Mouse (Mus musculus) heart, adult 2 months (tissue): Measurements from ENCODE around the gene Runx2.
A peak's percentile ranks its signal among the peaks of the same experiment; 100 is the strongest.

ENCODE experiments used
- CTCF ChIP-seq: fragments of 200-600 bp; IDR thresholded peaks from 2 replicates; pipeline ENCODE4 v1.8.1; 2022; ENCODE audit warnings: antibody characterized with exemption, mild to moderate bottlenecking, moderate library complexity
- POLR2A ChIP-seq: fragments of 200-500 bp; IDR thresholded peaks from 2 replicates; pipeline ENCODE4 v1.6.1; 2011; ENCODE audit warnings: mild to moderate bottlenecking, low read depth, low read length, control low read depth; ENCODE audit not compliant: insufficient read depth

- TF ChIP-seq POLR2A (no peak), CTCF (peak; percentile 39)
These were observed 25.4 kb downstream of the Runx2 start for GRCm38 (mm10) chr17:44788982-44789747.
